Mouse (Mus musculus): ENCODE data around the gene Stk38l. TPM values are rescaled to one million over a fixed set of nuclear protein-coding genes. Genes with fewer than 3 reads are reported as not detected.

Stk38l gene
- 18.9 TPM for polyA plus RNA-seq (2017; shearing (Covaris generic))

GRCm38 (mm10) chr6:146724581-146725383 is at the start of gene Stk38l:
Gene Stk38l, plus strand, starts transcription at chr6:146724995.

GRCm38 (mm10) chr6:146795924-146796545 is 71.2 kb downstream of the Stk38l start, which contains the start of gene Arntl2:
Gene Arntl2, plus strand, starts transcription at chr6:146796055.

Other genes with a start within 250 kb of the Stk38l start
- gene Itpr2, start 222.8 kb upstream of the Stk38l start, polyA plus RNA-seq (2017; shearing (Covaris generic)) = 230 TPM
- 122 TPM for gene Fgfr1op2, start 147.8 kb upstream of the Stk38l start, polyA plus RNA-seq (2017; shearing (Covaris generic))
- gene Ints13, start 147.2 kb upstream of the Stk38l start, polyA plus RNA-seq (2017; shearing (Covaris generic)) = 109 TPM
- gene Med21, start 82.4 kb upstream of the Stk38l start, polyA plus RNA-seq (2017; shearing (Covaris generic)) = 78.2 TPM
- 12.7 TPM for gene Tm7sf3, start 82.2 kb upstream of the Stk38l start, polyA plus RNA-seq (2017; shearing (Covaris generic))
- 0.41 TPM for gene Arntl2, start 71.1 kb downstream of the Stk38l start, polyA plus RNA-seq (2017; shearing (Covaris generic))
- gene Smco2, start 125.1 kb downstream of the Stk38l start, polyA plus RNA-seq (2017; shearing (Covaris generic)) = not detected
- gene Ppfibp1, start 163.5 kb downstream of the Stk38l start, polyA plus RNA-seq (2017; shearing (Covaris generic)) = 3.9 TPM
- gene 1700034J05Rik, start 229.4 kb downstream of the Stk38l start, polyA plus RNA-seq (2017; shearing (Covaris generic)) = not detected